Mouse (Mus musculus): ENCODE results near the gene Map3k20. TPM values are rescaled to one million over a fixed set of nuclear protein-coding genes. Genes with fewer than 3 reads are reported as not detected.

The Map3k20 gene
- polyA plus RNA-seq, 1 experiment from 2014 or later: 4.8 TPM

- H3K9ac ChIP-seq (replicated peaks): no peak overlapping the region
- ATAC-seq: no peak
- no peak overlapping the region for H3K27ac ChIP-seq (ENCODE audit: low read depth)
- TF ChIP-seq EP300 (IDR thresholded peaks at IDR 0.05; ENCODE audit: low read depth) (no peak), CTCF (IDR thresholded peaks at IDR 0.05; ENCODE audit: low read depth) (no peak)
- no peaks in the 10 kb centered on the region for H3K9me3 ChIP-seq (ENCODE audit: low read length)
- H3K27me3 ChIP-seq (ENCODE audit: insufficient read depth, low read length): no peaks in the 10 kb centered on the region
- H3K4me3 ChIP-seq (ENCODE audit: low read depth, low read length): no peak overlapping the region
- no peaks in the 10 kb centered on the region; the same call in 1 of the 2 replicates for H3K4me1 ChIP-seq (ENCODE audit: insufficient read depth)
- no peak for DNase-seq
- H3K4me2 ChIP-seq (ENCODE audit: low read depth, low read length): no peak overlapping the region
- 45% methylated on average over 12 of the region's 12 CpGs for WGBS (ENCODE audit: insufficient replicate concordance)
- no peaks in the 10 kb centered on the region for H3K36me3 ChIP-seq (replicated peaks; ENCODE audit: insufficient read depth, low read length)
Measured at GRCm38 (mm10) chr2:72330955-72331481, 45.6 kb downstream of the Map3k20 start.

GRCm38 (mm10) chr2:72332067-72332466 is 46.6 kb downstream of the Map3k20 start:
- H3K27me3 ChIP-seq (ENCODE audit: insufficient read depth, low read length): no peaks in the 10 kb centered on the region
- TF ChIP-seq CTCF (IDR thresholded peaks at IDR 0.05; ENCODE audit: low read depth): no peak
- TF ChIP-seq EP300 (IDR thresholded peaks at IDR 0.05; ENCODE audit: low read depth): no peak
- H3K36me3 ChIP-seq (replicated peaks; ENCODE audit: insufficient read depth, low read length): no peaks in the 10 kb centered on the region
- DNase-seq: no peak
- no peak overlapping the region for H3K4me3 ChIP-seq (ENCODE audit: low read depth, low read length)
- 62% methylated on average over 4 of the region's 4 CpGs for WGBS (ENCODE audit: insufficient replicate concordance)
- no peaks in the 10 kb centered on the region; the same call in 1 of the 2 replicates for H3K4me1 ChIP-seq (ENCODE audit: insufficient read depth)
- H3K9me3 ChIP-seq (ENCODE audit: low read length): no peaks in the 10 kb centered on the region
- no peak for ATAC-seq
- no peak overlapping the region for H3K27ac ChIP-seq (ENCODE audit: low read depth)
- H3K4me2 ChIP-seq (ENCODE audit: low read depth, low read length): no peak overlapping the region
- no peak overlapping the region for H3K9ac ChIP-seq (replicated peaks)

- Histone ChIP-seq H3K36me3 (replicated peaks; ENCODE audit: insufficient read depth, low read length) (no peaks in the 10 kb centered on the region), H3K27me3 (ENCODE audit: insufficient read depth, low read length) (no peaks in the 10 kb centered on the region), H3K4me2 (ENCODE audit: low read depth, low read length) (no peak overlapping the region), H3K4me3 (ENCODE audit: low read depth, low read length) (no peak overlapping the region), H3K27ac (ENCODE audit: low read depth) (no peak overlapping the region), H3K9me3 (ENCODE audit: low read length) (no peaks in the 10 kb centered on the region), H3K9ac (replicated peaks) (no peak overlapping the region), H3K4me1 (ENCODE audit: insufficient read depth) (no peaks in the 10 kb centered on the region; the same call in 1 of the 2 replicates)
- DNase-seq (no peak), ATAC-seq (no peak)
- WGBS (ENCODE audit: insufficient replicate concordance): 60% methylated on average over 3 of the region's 3 CpGs
- TF ChIP-seq EP300 (IDR thresholded peaks at IDR 0.05; ENCODE audit: low read depth) (no peak), CTCF (IDR thresholded peaks at IDR 0.05; ENCODE audit: low read depth) (no peak)
Measured at GRCm38 (mm10) chr2:72333210-72333609, 47.8 kb downstream of the Map3k20 start.

- Histone ChIP-seq H3K4me3 (ENCODE audit: low read depth, low read length) (no peak overlapping the region), H3K27me3 (ENCODE audit: insufficient read depth, low read length) (no peaks in the 10 kb centered on the region), H3K9me3 (ENCODE audit: low read length) (no peaks in the 10 kb centered on the region), H3K4me1 (ENCODE audit: insufficient read depth) (no peaks in the 10 kb centered on the region; the same call in 1 of the 2 replicates), H3K4me2 (ENCODE audit: low read depth, low read length) (no peak overlapping the region), H3K36me3 (replicated peaks; ENCODE audit: insufficient read depth, low read length) (no peaks in the 10 kb centered on the region), H3K27ac (ENCODE audit: low read depth) (no peak overlapping the region), H3K9ac (replicated peaks) (no peak overlapping the region)
- no peak for ATAC-seq
- 70% methylated on average over 3 of the region's 3 CpGs for WGBS (ENCODE audit: insufficient replicate concordance)
- TF ChIP-seq CTCF (IDR thresholded peaks at IDR 0.05; ENCODE audit: low read depth): no peak
- TF ChIP-seq EP300 (IDR thresholded peaks at IDR 0.05; ENCODE audit: low read depth): no peak
- no peak for DNase-seq
Measured at GRCm38 (mm10) chr2:72336840-72337239, 51.4 kb downstream of the Map3k20 start.

GRCm38 (mm10) chr2:72345281-72345680 is 59.8 kb downstream of the Map3k20 start:
- H3K9me3 ChIP-seq (ENCODE audit: low read length): no peaks in the 10 kb centered on the region
- H3K27ac ChIP-seq (ENCODE audit: low read depth): no peak overlapping the region
- WGBS (ENCODE audit: insufficient replicate concordance): 79% methylated on average over 3 of the region's 3 CpGs
- peaks cover 3% of the 10 kb centered on the region for H3K4me1 ChIP-seq (ENCODE audit: insufficient read depth)
- TF ChIP-seq CTCF (IDR thresholded peaks at IDR 0.05; ENCODE audit: low read depth): no peak
- no peak for TF ChIP-seq EP300 (IDR thresholded peaks at IDR 0.05; ENCODE audit: low read depth)
- H3K27me3 ChIP-seq (ENCODE audit: insufficient read depth, low read length): no peaks in the 10 kb centered on the region
- H3K4me3 ChIP-seq (ENCODE audit: low read depth, low read length): no peak overlapping the region
- H3K4me2 ChIP-seq (ENCODE audit: low read depth, low read length): no peak overlapping the region
- ATAC-seq: no peak
- no peak for DNase-seq
- no peak overlapping the region for H3K9ac ChIP-seq (replicated peaks)
- H3K36me3 ChIP-seq (replicated peaks; ENCODE audit: insufficient read depth, low read length): no peaks in the 10 kb centered on the region

GRCm38 (mm10) chr2:72351329-72351728 is 65.9 kb downstream of the Map3k20 start:
- no peak overlapping the region for H3K27ac ChIP-seq (ENCODE audit: low read depth)
- no peaks in the 10 kb centered on the region; the same call in 1 of the 2 replicates for H3K36me3 ChIP-seq (replicated peaks; ENCODE audit: insufficient read depth, low read length)
- no peak overlapping the region for H3K4me2 ChIP-seq (ENCODE audit: low read depth, low read length)
- TF ChIP-seq CTCF (IDR thresholded peaks at IDR 0.05; ENCODE audit: low read depth) (no peak), EP300 (IDR thresholded peaks at IDR 0.05; ENCODE audit: low read depth) (no peak)
- DNase-seq (no peak), ATAC-seq (no peak)
- H3K9me3 ChIP-seq (ENCODE audit: low read length): no peaks in the 10 kb centered on the region
- 62% methylated on average over 5 of the region's 5 CpGs for WGBS (ENCODE audit: insufficient replicate concordance)
- no peaks in the 10 kb centered on the region for H3K27me3 ChIP-seq (ENCODE audit: insufficient read depth, low read length)
- no peak overlapping the region for H3K9ac ChIP-seq (replicated peaks)
- no peaks in the 10 kb centered on the region for H3K4me1 ChIP-seq (ENCODE audit: insufficient read depth)
- no peak overlapping the region for H3K4me3 ChIP-seq (ENCODE audit: low read depth, low read length)

Measured in liver, postnatal 0 days (tissue).